Mouse (Mus musculus): ENCODE data around the gene Ssr1. TPM values are rescaled to one million over a fixed set of nuclear protein-coding genes. Genes with fewer than 3 reads are reported as not detected.

Ssr1 gene
- polyA plus RNA-seq, 1 experiment from 2014 or later: 78.9 TPM

Other genes starting within 250 kb of the Ssr1 start
- gene Rreb1, start 215.8 kb downstream of the Ssr1 start, polyA plus RNA-seq (2015; fragmentation: Nextera tagmentation; extraction: Ambion mirVana): 5.0 and 5.4 TPM in 2 replicates
- 17.7 and 19.0 TPM in 2 replicates for gene Riok1, start 42.8 kb upstream of the Ssr1 start, polyA plus RNA-seq (2015; fragmentation: Nextera tagmentation; extraction: Ambion mirVana)
- gene Cage1, start 42.9 kb upstream of the Ssr1 start, polyA plus RNA-seq (2015; fragmentation: Nextera tagmentation; extraction: Ambion mirVana): 0.30 and 0.35 TPM in 2 replicates
- 1.6 and 1.7 TPM in 2 replicates for gene Dsp, start 157.1 kb upstream of the Ssr1 start, polyA plus RNA-seq (2015; fragmentation: Nextera tagmentation; extraction: Ambion mirVana)
- gene Snrnp48, start 210.7 kb upstream of the Ssr1 start, polyA plus RNA-seq (2015; fragmentation: Nextera tagmentation; extraction: Ambion mirVana): 11.0 and 11.1 TPM in 2 replicates

Data from liver, embryonic 15.5 days (tissue).